Mouse (Mus musculus): ENCODE measurements around the gene Atp6v1g2. TPM values are rescaled to one million over a fixed set of nuclear protein-coding genes. Genes with fewer than 3 reads are reported as not detected.

Atp6v1g2 gene
- polyA plus RNA-seq, 1 experiment, result 628 TPM

DNA sequence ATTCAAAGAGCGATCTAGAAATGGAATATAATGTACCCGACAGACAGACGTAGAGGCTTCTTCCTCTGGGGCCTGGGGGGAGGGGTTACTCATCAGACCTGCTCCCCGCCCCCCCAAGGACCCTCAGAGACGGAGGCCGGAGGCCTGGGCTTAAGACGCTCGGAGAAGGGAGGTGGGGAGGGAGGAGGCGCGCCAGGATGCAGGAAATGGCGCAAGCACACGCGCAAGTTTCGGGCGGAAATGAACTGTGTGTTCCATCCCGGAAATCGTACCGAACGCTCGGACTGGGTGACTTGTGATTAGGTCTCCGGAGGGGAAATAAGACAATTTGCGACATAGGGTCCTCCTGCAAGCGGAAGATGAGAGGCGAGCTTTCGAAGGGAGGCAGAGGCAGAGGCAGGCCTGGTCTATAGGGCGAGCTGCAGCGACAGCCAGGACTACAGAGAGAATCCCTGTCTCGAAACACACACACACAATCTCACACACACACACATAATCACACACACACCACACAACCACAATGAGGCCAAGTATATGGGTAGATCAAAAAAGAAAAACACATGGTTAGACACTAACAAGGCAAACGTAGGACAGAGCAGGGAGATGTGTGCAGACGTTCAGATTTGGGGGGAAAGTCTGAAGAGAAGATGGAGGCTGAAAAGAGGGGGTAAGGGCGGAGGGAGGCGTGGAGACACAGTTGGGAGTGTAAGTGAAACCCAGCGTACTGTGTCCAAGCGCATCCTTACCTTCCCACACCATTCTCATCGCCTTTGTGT is 2.3 kb downstream of the Atp6v1g2 start, which contains the start of gene Nfkbil1:
Gene Nfkbil1 (minus strand): TSS at position 179 of the 776 bp plus-strand sequence.
- H3K4me1 ChIP-seq (ENCODE audit: control insufficient read depth, insufficient read depth, low read length), result peaks cover 11% of the 10 kb centered on the region; the same call in 1 of the 2 replicates
- H3K4me3 ChIP-seq (replicated peaks; ENCODE audit: insufficient read depth, low read depth, low read length), result peak within 1 kb of the TSS; percentile 83
- TF ChIP-seq POLR2A (IDR thresholded peaks at IDR 0.05; ENCODE audit: borderline replicate concordance, insufficient read depth, low read length) (peak; percentile 76; the same call in 1 of the 2 replicates), CTCF (IDR thresholded peaks at IDR 0.05; ENCODE audit: borderline replicate concordance, insufficient read depth, low read depth, low read length) (0 out of 2 replicates have a peak, but pooled peaks have one; percentile 7)
- no peaks in the 10 kb centered on the region for H3K27me3 ChIP-seq (ENCODE audit: control insufficient read depth, insufficient read depth, low read length)
- peak; percentile 91 to 94 for DNase-seq
- H3K27ac ChIP-seq (ENCODE audit: insufficient read depth, low read length), result peak within 1 kb of the TSS; percentile 82
- WGBS, result under 1% methylated on average over 35 of the region's 35 CpGs

DNA sequence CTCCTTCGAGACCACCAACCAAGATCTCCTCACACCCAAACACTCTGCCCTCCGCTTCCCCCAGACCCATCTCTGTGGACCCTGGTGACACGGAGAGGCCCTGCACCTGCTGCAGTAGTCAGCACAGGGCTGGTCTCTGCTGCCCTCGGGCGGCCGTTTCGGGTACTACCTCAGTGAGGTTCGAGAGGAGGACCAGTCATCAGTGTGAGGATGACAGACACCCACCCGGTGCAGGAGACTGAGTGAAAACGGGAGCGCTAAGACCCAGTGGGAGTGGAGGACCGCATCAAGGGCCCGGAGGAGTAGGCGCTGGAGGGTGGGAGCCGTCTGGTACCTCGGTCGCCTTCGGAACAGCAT is 2.9 kb downstream of the Atp6v1g2 start:
- Histone ChIP-seq H3K27ac (ENCODE audit: insufficient read depth, low read length) (peak overlapping the region; percentile 82), H3K4me3 (replicated peaks; ENCODE audit: insufficient read depth, low read depth, low read length) (peak overlapping the region; percentile 83), H3K27me3 (ENCODE audit: control insufficient read depth, insufficient read depth, low read length) (no peaks in the 10 kb centered on the region), H3K4me1 (ENCODE audit: control insufficient read depth, insufficient read depth, low read length) (peaks cover 11% of the 10 kb centered on the region; the same call in 1 of the 2 replicates)
- DNase-seq, result peak; percentile 97 to 100
- WGBS, result 1% methylated on average over 18 of the region's 18 CpGs
- TF ChIP-seq POLR2A (IDR thresholded peaks at IDR 0.05; ENCODE audit: borderline replicate concordance, insufficient read depth, low read length) (peak; percentile 49; the same call in 1 of the 2 replicates), CTCF (IDR thresholded peaks at IDR 0.05; ENCODE audit: borderline replicate concordance, insufficient read depth, low read depth, low read length) (peak; percentile 90)

DNA sequence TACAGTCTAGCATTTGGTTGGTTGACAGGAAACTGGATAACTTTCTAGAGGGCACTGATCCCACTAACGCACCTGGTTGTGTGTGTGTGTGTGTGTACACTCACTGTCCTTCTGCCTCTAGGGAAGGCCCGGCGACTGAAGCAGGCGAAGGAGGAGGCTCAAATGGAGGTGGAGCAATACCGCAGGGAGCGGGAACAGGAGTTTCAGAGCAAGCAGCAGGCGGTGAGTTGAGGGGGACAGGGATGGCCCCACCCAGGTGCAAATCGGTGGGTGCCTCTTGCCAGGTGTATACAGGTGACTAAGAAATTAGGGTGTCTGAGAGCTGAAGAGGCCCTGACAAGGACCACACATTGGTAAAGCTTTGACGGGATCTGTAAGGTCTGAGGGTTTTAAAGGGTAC is 3.5 kb downstream of the Atp6v1g2 start:
- 9% methylated on average over 9 of the region's 9 CpGs for WGBS
- peak; percentile 36; the same call in 1 of the 2 replicates for TF ChIP-seq POLR2A (IDR thresholded peaks at IDR 0.05; ENCODE audit: borderline replicate concordance, insufficient read depth, low read length)
- TF ChIP-seq CTCF (IDR thresholded peaks at IDR 0.05; ENCODE audit: borderline replicate concordance, insufficient read depth, low read depth, low read length), result no peak
- Histone ChIP-seq H3K27me3 (ENCODE audit: control insufficient read depth, insufficient read depth, low read length) (no peaks in the 10 kb centered on the region), H3K27ac (ENCODE audit: insufficient read depth, low read length) (peak overlapping the region; percentile 82), H3K4me3 (replicated peaks; ENCODE audit: insufficient read depth, low read depth, low read length) (peak overlapping the region; percentile 83), H3K4me1 (ENCODE audit: control insufficient read depth, insufficient read depth, low read length) (peaks cover 8% of the 10 kb centered on the region; the same call in 1 of the 2 replicates)
- DNase-seq, result peak; percentile 60 to 66

DNA sequence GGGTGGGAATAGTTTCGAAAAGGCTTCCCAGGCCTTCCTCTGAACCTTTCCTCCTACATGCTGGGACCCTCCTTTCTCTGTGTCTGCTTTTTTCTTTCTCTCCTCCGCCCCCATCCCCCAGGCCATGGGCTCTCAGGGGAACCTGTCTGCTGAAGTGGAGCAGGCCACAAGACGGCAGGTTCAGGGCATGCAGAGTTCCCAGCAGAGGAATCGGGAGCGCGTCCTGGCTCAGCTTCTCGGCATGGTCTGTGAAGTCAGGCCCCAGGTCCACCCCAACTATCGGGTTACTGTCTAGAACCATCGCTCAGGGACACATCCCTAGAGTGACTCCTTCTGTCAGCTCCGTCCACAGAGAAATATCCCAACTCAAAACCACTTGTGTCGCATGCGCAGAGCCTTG is 4.0 kb downstream of the Atp6v1g2 start:
- peak overlapping the region; percentile 82 for H3K27ac ChIP-seq (ENCODE audit: insufficient read depth, low read length)
- peaks cover 8% of the 10 kb centered on the region; the same call in 1 of the 2 replicates for H3K4me1 ChIP-seq (ENCODE audit: control insufficient read depth, insufficient read depth, low read length)
- DNase-seq, result no peak
- TF ChIP-seq CTCF (IDR thresholded peaks at IDR 0.05; ENCODE audit: borderline replicate concordance, insufficient read depth, low read depth, low read length) (no peak), POLR2A (IDR thresholded peaks at IDR 0.05; ENCODE audit: borderline replicate concordance, insufficient read depth, low read length) (no peak)
- H3K4me3 ChIP-seq (replicated peaks; ENCODE audit: insufficient read depth, low read depth, low read length), result peak overlapping the region; percentile 83
- WGBS, result 82% methylated on average over 12 of the region's 12 CpGs
- no peaks in the 10 kb centered on the region for H3K27me3 ChIP-seq (ENCODE audit: control insufficient read depth, insufficient read depth, low read length)

DNA sequence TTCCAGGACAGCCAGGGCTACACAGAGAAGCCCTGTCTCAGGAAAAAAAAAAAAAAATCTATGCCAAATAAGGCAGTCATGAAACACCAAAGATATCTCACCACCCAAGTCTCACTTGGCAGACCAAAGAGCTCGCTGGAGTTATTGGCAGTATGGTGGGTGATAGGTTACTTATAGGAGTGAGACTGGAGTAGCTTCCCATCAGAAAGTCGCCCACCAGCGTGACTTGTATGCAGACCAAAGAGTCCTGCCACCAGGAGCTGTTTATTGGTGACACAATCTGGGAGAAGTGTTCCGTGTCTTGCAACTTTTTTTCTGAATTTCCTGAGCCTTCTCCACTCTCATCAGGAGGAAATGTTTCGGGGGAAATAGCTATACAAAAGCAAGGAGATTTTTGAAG is 6.2 kb downstream of the Atp6v1g2 start:
- 83% methylated on average over 5 of the region's 5 CpGs for WGBS
- Histone ChIP-seq H3K27ac (ENCODE audit: insufficient read depth, low read length) (no peak overlapping the region), H3K4me3 (replicated peaks; ENCODE audit: insufficient read depth, low read depth, low read length) (no peak overlapping the region), H3K4me1 (ENCODE audit: control insufficient read depth, insufficient read depth, low read length) (peaks cover 17% of the 10 kb centered on the region), H3K27me3 (ENCODE audit: control insufficient read depth, insufficient read depth, low read length) (no peaks in the 10 kb centered on the region)
- TF ChIP-seq POLR2A (IDR thresholded peaks at IDR 0.05; ENCODE audit: borderline replicate concordance, insufficient read depth, low read length), result no peak
- no peak for TF ChIP-seq CTCF (IDR thresholded peaks at IDR 0.05; ENCODE audit: borderline replicate concordance, insufficient read depth, low read depth, low read length)
- DNase-seq, result no peak

DNA sequence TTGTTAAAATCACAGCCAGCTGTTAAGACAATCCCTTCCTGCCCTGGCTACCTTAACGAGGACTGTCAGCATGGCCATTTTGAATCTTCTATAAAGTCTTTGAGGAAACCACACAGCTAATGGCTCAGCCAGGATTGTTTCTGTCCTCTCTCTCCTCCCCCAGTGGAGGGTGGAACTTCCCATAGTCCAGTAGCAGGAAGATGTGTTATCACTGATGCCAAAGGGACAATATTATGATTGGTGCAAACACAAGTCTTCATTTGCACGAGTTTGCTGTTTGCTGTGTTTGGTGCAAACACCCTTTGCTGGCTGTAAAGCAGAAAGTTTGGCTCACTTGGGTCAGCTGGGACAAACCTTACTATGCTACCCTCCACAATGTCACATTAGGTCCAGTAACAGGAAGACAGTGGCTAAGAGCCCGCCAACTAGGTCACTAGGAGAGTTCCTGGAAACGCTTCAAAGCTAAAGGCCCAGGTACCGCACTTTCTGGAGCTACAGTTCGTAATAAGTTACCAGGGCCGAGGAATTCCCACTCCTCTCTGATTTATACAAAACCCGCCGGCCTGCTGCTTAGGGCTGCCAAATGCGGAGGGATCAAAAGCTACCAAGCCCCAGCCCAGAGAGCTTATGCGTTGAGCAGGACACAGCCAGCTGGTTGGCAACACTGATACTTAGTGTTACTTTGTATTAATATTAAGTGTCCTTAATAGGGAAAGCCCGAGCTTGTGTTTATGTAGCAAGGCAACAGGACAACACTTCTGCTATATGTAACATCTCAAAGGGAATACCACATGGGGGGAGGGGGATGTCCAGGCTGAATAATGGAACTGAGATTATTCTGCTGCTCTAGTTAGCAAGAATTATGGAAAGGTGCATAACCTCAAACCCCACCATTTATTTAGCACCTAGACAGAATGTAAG is 7.2 kb downstream of the Atp6v1g2 start:
- peak; percentile 53 to 62 for DNase-seq
- peak overlapping the region; percentile 91 for H3K27ac ChIP-seq (ENCODE audit: insufficient read depth, low read length)
- H3K27me3 ChIP-seq (ENCODE audit: control insufficient read depth, insufficient read depth, low read length), result no peaks in the 10 kb centered on the region
- peak overlapping the region; percentile 64 for H3K4me3 ChIP-seq (replicated peaks; ENCODE audit: insufficient read depth, low read depth, low read length)
- no peak for TF ChIP-seq CTCF (IDR thresholded peaks at IDR 0.05; ENCODE audit: borderline replicate concordance, insufficient read depth, low read depth, low read length)
- TF ChIP-seq POLR2A (IDR thresholded peaks at IDR 0.05; ENCODE audit: borderline replicate concordance, insufficient read depth, low read length), result no peak
- WGBS, result 11% methylated on average over 12 of the region's 12 CpGs
- peaks cover 18% of the 10 kb centered on the region for H3K4me1 ChIP-seq (ENCODE audit: control insufficient read depth, insufficient read depth, low read length)

DNA sequence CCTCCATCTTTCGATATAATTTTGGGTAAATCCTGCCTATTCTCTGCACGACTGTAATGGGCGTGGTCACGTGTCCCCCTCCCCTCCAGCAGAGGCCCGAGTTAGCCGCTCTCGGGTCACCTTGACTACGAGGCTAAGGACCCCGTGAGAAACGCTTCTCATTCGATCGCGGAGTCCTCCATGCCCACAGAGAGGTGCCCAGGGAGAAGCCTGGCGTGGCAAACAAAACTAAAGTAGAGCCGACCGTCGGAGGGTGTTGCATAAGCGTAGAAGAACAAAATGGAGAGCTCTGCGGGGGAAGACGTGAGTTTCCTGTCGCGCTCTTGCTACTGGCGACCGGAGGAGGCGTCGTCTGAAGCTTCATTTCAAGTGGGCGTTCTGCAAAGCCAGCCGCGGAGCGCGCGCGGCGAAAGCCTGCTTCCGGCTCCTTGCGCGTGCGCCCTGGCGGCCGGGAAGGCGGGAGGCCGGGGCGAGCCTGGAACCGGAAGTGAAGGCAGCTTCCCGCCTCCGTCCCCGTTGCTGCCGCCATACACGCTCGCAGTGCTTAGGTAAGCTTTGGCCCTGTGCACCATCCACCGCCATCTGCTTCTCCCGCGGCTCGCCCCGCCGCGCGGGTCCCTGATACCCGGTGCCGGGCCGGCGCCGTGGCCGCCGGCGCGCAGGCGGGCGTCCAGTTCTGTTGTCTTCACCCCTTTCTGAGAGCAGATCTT is 8.0 kb downstream of the Atp6v1g2 start, which contains the start of gene Ddx39b:
Gene Ddx39b (plus strand): TSS at position 442 of the 710 bp plus-strand sequence.
- WGBS, result under 1% methylated on average over 69 of the region's 69 CpGs
- Histone ChIP-seq H3K27me3 (ENCODE audit: control insufficient read depth, insufficient read depth, low read length) (no peaks in the 10 kb centered on the region), H3K4me1 (ENCODE audit: control insufficient read depth, insufficient read depth, low read length) (peaks cover 26% of the 10 kb centered on the region), H3K27ac (ENCODE audit: insufficient read depth, low read length) (peak within 1 kb of the TSS; percentile 91), H3K4me3 (replicated peaks; ENCODE audit: insufficient read depth, low read depth, low read length) (peak within 1 kb of the TSS; percentile 77)
- DNase-seq, result peak; percentile 96 to 97
- TF ChIP-seq POLR2A (IDR thresholded peaks at IDR 0.05; ENCODE audit: borderline replicate concordance, insufficient read depth, low read length) (peak; percentile 79), CTCF (IDR thresholded peaks at IDR 0.05; ENCODE audit: borderline replicate concordance, insufficient read depth, low read depth, low read length) (no peak)

All from cerebellum, adult 2 months (tissue).